Mouse (Mus musculus) kidney, adult 10 weeks (tissue): ENCODE data around the gene Gucy1b2. TPM values are rescaled to one million over a fixed set of nuclear protein-coding genes. Genes with fewer than 3 reads are reported as not detected.

Source experiments
- polyA plus RNA-seq: library from polyadenylated mRNA; stranded (reverse); fragments of 350-450 nt; fragmentation: Illumina TruSeq; extraction: RNeasy Lipid Tissue Mini Kit (QIAGEN cat#74804); gene quantifications from one replicate; pipeline ENCODE4 v1.2.3, GENCODE M21; 2014; ENCODE audit warnings: low read depth, low replicate concordance

The Gucy1b2 gene
- polyA plus RNA-seq = not detected

GRCm38 (mm10) chr14:62456239-62456747 is at the start of gene Gucy1b2:
TSS of gene Gucy1b2 (minus strand) at chr14:62456289.

Other genes starting within 250 kb of the Gucy1b2 start
- 50.8 TPM for gene Rnaseh2b, start 163.7 kb downstream of the Gucy1b2 start, polyA plus RNA-seq
- gene Dleu7, start 163.2 kb downstream of the Gucy1b2 start, polyA plus RNA-seq = 58.5 TPM
- 2.3 TPM for gene Fam124a, start 99.4 kb upstream of the Gucy1b2 start, polyA plus RNA-seq
- not detected for gene Gm4131, start 110.6 kb upstream of the Gucy1b2 start, polyA plus RNA-seq
- not detected for gene Serpine3, start 207.4 kb upstream of the Gucy1b2 start, polyA plus RNA-seq